Mouse (Mus musculus): ENCODE results near the gene Hcfc2. TPM values are rescaled to one million over a fixed set of nuclear protein-coding genes. Genes with fewer than 3 reads are reported as not detected.

Gene Hcfc2
- total RNA-seq, 2 experiments from 2014 or later: 43.0 to 45.2 TPM

DNA sequence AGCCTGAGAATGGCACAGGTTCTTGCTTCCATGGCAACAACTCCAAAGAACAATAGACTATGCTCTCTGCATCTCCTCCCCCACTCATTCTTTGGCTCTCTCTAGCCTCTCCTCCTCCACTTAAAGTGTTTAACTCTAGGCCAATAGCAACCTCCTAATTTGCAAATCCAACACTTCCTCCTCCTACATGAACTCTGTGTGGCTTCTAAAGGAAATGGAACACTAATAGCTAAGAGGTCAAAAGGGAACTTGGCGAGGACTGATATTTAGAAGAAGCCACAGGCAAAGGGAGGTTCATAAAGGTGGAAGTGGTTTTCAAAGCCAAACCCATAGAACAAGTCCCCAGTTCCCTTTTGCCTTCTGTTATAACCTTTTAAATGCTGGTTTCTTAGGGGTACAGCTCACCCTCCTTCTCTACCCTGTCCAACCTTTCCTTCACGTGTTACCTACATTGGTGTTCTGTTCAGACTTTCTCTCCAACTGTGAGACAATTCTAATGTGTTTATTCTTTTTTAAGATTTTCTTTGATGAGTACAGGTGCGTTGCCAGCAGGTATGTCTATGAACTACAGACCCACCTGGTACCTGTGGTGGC is 1.4 kb downstream of the Hcfc2 start:
- intact Hi-C loops (cut with DNase I): loop anchor here (5.0 kb wide), 1 partner anchor 65 kb away; the partner anchor contains the start of gene Nfyb
- DNase-seq (ENCODE audit: low spot score in 2 of 2): no peak

DNA sequence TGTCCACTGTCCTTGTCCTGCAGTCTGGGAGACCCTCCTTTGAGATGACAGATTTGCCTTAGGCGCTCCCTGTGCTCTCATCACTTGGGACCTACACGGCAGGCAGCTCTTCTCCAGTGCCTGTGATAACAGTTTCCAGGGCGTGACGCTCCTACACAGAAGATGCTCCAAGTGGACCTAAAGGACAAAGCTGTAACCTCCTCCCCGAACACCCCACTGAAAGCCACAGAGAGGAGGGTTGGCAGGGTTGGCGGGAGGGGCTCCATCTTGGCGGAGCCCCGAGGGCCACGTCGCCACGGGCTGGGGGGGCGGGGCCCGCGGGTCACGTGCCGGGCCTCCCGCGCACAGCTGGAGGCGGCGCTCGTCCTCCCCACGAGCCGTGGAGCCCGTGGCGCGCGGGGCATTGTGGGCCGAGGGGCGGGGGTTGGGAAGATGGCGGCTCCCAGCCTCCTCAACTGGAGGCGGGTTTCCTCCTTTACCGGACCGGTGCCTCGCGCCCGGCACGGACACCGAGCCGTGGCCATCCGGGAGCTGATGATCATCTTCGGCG is 2.8 kb downstream of the Hcfc2 start:
- intact Hi-C loops (cut with DNase I): loop anchor here (1.0 to 5.0 kb wide), 3 partner anchors 32 to 64 kb away; partner anchors contain the start of gene Nfyb
- peak; percentile 89 to 91 for DNase-seq (ENCODE audit: low spot score in 2 of 2)

DNA sequence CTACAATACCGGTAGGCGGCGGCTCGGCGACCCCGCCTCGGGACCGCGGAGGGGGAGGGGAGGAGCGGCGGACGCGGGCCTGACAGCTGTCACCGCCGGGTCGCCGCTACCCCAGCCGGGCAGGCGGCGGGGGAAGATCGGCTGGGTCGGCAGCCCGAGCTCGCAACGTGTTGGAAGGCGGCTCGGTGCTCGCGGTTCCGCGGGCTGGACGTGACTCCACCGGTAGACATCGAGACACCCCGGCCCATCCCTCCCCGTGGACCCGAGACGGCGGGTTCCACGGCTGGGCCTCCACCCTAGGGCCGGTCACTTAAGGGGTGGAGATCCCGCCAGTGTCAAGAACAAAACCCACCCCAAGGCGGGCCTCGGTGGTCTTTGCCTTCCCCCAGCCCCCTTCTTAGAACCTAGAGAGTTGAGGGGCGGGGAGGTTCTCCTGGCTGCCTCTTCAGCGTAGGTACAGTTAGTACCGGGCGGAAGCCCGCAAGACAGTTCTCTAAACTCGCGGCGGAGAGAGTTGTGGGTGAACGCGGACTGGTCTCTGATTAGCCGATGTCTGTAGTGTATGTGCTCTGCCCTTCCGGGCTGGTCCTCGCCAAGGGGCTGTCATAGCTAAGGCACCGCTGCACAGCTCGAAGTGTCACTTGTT is 3.5 kb downstream of the Hcfc2 start:
- intact Hi-C loops (cut with DNase I): loop anchor here (1.0 to 5.0 kb wide), 3 partner anchors 33 to 63 kb away; partner anchors contain the start of gene Nfyb
- peak; percentile 31 to 32 for DNase-seq (ENCODE audit: low spot score in 2 of 2)

DNA sequence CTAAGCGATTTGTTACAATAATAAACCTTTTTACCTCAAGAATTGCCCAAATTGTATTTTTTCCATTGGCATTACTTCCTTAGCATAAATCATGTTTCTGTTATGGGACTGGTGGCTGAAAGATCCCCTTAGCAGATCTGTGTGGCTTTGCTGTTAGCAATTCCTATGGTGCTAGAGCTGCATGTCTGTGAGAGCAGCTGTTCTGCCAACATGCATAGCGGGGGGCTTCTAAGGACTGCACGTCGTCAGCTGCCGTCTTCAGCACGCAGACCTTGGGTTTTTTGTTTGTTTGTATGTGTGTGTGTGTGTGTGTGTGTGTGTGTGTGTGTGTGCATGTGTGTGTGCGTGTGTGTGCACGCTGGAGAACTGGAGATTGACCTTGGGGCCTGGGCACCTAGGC is 45.4 kb downstream of the Hcfc2 start:
- intact Hi-C loops (cut with DNase I): no loop called here
- DNase-seq (ENCODE audit: low spot score in 2 of 2): no peak

DNA sequence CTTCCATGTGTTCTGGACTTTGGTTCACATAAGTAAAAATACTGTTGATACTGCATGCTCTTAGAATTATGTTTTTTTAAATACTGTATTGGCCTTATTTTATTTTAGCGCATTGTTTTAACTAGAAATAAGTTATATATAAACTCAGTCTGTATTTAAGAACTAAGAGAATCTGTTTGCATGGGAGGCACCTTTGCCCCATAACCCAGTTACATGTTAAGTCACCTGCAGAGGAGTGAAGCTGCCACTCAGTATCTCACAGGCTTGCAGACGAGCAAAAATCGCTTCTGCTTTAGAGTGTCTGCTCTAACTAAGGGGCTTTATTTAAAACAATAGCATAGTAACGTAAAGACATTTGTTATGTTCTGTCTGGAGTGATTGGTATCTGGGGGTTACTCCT is 45.9 kb downstream of the Hcfc2 start:
- no peak for DNase-seq (ENCODE audit: low spot score in 2 of 2)
- intact Hi-C loops (cut with DNase I): no loop called here

DNA sequence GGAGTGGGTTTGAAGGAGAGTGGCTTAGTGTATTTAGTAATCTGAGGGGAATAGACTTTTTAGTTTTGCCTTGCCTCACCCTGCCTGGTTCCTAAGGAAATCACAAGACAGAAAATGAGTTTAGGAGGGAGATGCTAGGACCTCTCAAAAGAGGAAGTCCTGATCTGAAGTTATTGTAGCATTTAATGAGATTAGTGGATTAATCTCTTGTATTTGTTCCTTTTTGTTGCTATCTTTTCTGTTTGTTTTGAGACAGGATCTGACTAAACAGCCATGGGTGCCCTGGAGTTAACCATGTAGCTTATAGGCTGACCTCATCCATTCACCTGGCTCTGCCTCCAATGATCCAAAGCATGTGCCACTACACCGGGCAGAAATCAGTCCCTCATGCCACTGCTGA is 46.6 kb downstream of the Hcfc2 start:
- DNase-seq (ENCODE audit: low spot score in 2 of 2): no peak
- intact Hi-C loops (cut with DNase I): no loop called here

DNA sequence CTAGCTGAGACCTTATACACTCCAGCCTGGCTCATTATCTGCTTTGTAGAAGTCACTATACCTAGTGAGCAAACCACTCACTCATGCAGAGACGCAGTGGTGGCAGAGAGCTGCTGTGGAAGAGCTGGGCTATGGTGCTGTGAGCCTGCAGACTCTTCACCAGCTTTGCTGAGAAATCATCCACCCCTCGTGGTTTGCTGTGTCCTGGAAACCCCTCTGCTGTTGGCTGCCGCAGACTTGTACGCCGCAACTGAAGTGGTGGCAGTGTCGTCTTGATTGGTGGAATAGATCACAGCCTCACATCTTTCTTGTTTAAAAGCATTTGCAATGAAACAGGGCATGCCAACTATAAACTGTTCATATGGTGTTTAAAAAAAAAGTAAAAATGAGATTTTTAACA is 48.3 kb downstream of the Hcfc2 start:
- peak in 1 of 2 experiments; percentile 25 for DNase-seq (ENCODE audit: low spot score in 2 of 2)
- intact Hi-C loops (cut with DNase I): no loop called here

DNA sequence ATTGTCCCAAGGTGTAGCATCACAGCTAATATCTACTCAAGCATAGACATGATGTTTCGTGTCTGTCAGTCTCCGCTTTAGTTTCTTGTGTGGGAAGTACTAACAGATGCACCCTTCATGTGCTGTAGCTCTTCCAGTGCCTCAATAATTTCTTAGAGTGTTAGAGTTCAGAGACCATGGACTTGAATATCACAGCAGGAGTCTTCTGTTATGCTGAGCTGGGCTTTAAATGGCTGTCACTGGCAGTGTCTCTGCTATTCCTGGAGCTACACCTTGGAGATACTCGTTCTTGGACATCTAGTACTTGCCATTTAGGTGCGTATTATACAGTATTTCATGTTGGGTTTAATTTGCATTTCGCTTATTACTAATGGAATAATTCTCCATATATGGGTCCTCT is 49.3 kb downstream of the Hcfc2 start:
- intact Hi-C loops (cut with DNase I): no loop called here

DNA sequence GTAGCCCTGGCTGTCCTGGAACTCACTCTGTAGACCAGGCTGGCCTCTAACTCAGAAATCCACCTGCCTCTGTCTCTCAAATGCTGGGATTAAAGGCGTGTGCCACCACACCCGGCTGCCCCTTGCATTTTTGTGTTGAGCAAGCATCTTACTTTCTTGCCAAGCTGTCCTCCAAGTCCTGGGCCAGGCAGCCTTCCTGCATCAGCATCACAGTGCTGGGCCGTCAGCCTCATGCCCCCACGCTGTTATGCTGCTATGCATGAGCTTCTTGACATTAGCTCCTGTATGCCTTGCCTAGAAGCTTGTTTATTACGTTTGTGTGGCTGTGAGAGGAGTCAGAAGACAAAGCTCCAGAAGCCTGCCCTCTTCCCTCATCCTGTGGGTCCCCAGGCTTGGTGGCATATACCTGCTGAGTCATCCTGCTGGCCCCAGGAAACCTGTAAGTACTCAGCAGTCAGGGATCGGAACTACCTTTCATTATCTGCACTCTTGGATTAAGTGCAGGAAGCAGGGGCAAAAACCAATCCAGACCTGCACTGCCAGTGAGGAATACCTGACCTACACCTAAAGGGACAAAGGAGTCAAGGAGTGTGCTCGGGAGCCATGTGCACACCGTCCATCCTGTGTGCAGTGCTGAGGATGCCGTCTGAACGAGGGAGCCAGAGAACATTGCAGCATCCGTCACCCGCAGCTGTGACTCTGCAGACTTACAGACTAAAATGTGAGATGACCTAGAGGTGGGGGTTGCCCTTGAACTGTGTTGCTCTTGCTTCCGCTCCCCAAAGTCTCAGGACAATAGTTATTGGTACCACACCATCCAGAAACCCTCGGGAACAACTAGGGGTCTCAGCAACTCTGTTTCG is 51.3 kb downstream of the Hcfc2 start:
- no peak for DNase-seq (ENCODE audit: low spot score in 2 of 2)
- intact Hi-C loops (cut with DNase I): no loop called here

More for the DNA sequence above, 49.3 kb downstream of the Hcfc2 start:
- DNase-seq (ENCODE audit: low spot score in 2 of 2): no peak

DNA sequence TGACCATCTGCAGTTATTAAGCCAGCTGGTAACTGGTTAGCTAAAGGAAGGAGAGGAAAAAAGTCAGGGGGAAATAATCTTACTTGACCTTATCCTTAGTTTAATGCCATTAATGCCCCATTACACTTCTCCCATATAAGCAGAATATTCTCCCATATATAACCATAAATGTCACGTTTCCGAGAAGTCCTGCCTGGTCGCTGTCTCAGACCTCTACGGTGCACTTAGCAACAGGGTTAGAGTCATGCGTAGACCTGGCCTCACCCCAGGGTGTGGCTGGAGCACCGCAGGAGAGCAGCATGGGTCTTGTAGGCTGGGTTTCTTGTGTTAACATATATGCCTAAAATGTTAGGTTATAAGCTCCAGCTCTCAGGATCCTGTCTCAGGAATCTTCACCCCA is 54.8 kb downstream of the Hcfc2 start:
- intact Hi-C loops (cut with DNase I): no loop called here
- DNase-seq (ENCODE audit: low spot score in 2 of 2): no peak

DNA sequence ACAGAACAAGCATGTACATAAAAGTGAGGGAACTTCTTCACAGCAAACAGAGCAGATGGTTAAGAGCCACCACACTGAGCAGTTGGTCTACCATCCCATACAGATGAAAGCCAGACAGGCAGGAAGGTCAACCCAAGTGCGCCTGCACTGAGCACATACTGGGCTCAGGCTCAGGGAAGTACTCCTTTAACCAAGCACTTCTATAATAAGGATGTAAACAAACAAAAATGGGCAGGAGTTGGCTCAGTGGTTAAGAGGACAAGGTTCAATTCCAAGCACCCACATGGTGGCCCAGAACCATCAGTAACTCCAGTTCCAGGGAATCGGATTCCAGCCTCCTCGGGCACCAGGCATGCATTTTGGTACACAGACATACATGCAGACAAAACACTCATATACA is 57.0 kb downstream of the Hcfc2 start:
- intact Hi-C loops (cut with DNase I): no loop called here
- no peak for DNase-seq (ENCODE audit: low spot score in 2 of 2)

DNA sequence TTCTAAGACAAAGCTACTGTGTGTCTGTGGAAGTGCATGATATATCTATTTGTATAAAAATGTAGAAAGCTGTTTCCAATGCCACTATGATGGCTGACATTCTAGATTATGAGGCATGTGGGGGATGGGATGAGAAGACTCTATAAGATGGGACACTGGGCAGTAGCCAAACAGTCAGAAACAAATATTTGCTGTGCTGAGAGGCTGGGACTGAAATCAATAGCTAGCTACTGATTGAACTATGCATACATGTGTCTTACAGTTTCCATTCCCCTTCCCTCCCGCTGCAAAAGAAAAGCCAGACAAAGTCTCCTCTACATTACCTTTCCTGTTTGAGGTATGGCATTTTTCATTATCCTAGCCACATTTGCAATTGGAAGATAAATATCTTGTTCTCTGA is 58.7 kb downstream of the Hcfc2 start:
- intact Hi-C loops (cut with DNase I): no loop called here
- no peak for DNase-seq (ENCODE audit: low spot score in 2 of 2)

DNA sequence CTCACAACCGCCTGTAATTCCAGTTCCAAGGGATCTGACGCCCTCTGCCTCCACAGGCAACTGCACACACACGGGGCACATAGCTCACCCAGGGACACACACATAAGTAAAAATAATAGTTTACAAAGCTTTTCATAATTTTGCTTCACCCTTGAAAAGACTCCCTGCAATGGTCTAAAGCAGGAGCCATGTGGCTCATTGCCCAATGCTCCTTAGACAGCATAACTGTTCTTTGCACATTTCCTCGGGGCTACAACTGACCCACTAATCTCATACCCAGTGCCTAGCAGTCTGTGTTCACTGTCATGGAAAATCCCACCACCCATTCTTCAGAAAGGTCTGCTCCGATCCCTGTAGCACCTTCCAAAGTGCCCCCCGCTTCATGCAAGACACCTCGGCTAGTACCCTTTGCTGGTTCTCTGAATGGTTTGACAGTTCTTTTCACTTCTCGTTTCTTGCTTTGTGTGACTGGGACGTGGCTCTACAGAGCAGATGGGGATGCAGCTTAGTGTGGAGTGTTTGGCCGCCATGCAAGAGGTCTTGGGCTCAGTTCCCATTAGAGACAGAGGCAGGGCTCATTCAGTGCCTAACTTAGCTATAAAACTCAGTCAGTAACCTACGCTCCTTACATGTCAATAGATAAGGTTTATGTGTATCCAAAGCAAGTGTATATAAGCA is 59.4 kb downstream of the Hcfc2 start:
- DNase-seq (ENCODE audit: low spot score in 2 of 2): no peak
- intact Hi-C loops (cut with DNase I): no loop called here

DNA sequence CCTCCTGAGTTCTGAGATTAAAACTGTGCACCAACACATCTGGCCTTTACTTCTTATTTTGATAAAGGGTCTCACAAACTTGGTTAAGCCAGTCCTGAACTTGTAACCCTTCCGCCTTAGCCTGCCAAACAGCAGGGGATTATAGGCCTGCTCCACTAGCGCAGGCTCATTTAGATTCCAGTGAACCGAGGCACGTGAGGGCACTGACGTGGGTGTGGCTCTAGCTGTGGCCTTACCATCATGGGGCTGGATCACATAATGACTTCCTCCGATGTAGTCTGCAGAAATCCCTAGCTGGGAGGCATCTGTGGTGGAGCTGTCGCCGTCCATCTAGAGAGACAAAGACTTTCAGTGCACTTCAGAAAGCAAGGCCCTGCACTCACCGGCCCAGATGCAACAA is 60.5 kb downstream of the Hcfc2 start:
- DNase-seq (ENCODE audit: low spot score in 2 of 2): no peak
- intact Hi-C loops (cut with DNase I): no loop called here

DNA sequence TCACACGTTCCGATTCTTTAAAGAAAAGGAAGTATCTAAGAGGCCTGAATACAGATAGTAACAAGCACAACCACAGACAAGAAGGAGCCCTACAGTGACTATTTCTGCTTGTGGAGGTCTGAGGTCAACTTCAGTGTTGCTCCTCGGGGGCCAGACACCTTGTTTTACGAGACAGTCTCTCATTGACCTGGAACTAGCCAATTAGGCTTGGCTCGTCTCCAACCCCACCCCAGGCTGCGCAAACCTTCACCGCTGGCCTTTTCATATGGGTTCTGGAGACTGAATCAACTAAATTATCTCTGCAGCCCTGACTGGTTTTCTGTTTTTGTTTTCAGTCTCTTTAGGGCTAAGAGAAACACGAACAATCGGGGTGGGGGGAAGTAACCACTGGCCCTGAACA is 61.4 kb downstream of the Hcfc2 start:
- intact Hi-C loops (cut with DNase I): no loop called here

DNA sequence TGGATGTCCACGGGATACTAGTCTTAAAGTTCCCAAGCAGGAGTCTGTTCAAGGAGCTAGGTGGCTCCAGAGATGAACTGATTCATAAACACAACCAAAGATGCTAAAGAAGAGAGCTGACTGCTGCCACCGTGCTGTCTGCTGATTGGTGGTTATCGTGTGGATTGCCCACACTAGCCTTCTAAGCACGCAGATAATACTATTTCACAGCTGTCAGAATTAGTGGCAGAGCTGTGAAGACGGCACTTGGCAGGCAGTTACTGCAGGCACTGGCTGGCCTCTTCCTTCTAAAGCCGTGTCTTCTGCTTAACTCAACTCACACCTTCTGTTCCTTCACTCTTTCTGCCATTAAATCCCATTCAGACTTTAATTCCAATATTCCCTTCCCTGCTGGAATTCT is 62.4 kb downstream of the Hcfc2 start:
- intact Hi-C loops (cut with DNase I): no loop called here
- peak in 1 of 2 experiments; percentile 39 for DNase-seq (ENCODE audit: low spot score in 2 of 2)

More for the DNA sequence above, 61.4 kb downstream of the Hcfc2 start:
- no peak for DNase-seq (ENCODE audit: low spot score in 2 of 2)

DNA sequence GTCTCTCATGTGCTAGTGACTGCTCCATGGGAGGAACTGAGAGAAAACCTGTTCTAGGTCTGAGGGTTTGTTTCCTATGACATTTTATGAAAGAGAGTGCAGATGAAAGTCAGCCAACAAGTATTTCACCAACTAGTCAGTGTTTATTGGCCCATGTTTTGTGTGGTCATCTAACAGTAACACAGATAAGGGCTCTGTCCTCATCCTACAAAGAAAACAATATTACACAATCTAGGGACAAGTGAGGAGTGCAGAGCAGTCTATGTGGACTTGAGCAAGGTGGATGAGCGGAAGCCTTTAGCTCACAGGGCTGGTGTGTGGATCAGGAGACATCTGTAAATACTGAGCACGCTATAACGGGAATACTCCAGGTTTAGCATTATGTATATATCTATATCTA is 62.9 kb downstream of the Hcfc2 start:
- intact Hi-C loops (cut with DNase I): no loop called here
- no peak for DNase-seq (ENCODE audit: low spot score in 2 of 2)

DNA sequence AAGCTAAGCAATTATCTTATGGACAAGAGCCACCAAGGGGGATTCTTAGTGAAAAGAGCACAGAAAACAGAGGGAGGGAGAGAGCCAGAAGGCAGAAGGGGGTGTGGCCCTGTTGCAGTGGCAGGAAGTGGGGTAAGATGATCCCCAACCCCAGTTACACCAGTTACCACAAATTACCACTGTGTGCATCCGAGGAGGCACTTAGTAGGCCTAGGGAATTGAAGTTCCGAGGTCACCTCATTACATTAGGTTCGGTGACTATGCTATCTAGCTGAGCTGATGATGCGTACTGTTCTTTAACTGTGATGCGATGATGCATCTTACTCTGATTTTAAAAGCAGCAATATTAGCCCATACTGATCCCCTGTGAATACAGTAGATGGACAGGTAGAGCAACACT is 63.7 kb downstream of the Hcfc2 start:
- intact Hi-C loops (cut with DNase I): loop anchor here (5.0 kb wide), 1 partner anchor 62 kb away; the partner anchor contains the start of gene Hcfc2
- no peak for DNase-seq (ENCODE audit: low spot score in 2 of 2)

DNA sequence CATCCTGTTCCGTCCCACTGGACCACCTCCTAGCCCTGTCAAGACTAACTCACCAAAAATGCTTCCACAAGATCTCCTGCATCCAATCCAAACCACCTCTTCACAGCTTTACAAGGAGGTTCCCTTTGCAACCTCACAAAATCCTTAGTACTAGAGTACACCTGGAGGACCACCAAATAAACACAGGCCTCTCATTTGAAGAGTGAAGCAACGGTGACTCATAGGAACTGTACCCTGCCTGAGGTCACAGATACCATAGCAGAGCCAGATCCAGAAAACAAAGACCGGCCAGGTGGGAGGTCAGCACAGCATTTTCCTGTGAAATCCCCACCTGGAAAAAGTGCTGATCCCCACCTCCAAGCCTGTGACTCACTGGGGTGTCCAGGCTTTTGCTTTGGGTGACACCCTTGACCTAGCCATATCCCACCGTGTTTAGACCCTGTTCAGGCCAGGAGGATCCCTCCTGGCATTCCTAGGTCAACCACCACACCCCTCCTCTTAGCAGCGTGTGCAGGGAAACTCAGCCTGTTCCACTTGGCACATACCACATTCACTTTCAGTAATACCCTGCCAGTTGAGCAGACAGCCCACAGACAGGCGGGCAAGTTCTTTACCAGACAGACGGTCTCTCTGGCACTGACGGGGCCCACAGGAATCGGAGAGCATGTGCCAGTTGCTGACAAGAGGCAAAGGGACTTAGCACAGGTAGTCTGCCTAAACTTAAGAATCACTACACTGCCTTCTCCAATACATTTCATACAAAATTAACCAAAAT is 65.3 kb downstream of the Hcfc2 start:
- peak in 1 of 2 experiments; percentile 77 for DNase-seq (ENCODE audit: low spot score in 2 of 2)
- intact Hi-C loops (cut with DNase I): loop anchor here (5.0 kb wide), 1 partner anchor 64 kb away; the partner anchor contains the start of gene Hcfc2

Data from left cerebral cortex, postnatal 25 days (tissue).